Comparison of ENCODE assay signal across 8 mouse cellular contexts in the genomic region with DNA sequence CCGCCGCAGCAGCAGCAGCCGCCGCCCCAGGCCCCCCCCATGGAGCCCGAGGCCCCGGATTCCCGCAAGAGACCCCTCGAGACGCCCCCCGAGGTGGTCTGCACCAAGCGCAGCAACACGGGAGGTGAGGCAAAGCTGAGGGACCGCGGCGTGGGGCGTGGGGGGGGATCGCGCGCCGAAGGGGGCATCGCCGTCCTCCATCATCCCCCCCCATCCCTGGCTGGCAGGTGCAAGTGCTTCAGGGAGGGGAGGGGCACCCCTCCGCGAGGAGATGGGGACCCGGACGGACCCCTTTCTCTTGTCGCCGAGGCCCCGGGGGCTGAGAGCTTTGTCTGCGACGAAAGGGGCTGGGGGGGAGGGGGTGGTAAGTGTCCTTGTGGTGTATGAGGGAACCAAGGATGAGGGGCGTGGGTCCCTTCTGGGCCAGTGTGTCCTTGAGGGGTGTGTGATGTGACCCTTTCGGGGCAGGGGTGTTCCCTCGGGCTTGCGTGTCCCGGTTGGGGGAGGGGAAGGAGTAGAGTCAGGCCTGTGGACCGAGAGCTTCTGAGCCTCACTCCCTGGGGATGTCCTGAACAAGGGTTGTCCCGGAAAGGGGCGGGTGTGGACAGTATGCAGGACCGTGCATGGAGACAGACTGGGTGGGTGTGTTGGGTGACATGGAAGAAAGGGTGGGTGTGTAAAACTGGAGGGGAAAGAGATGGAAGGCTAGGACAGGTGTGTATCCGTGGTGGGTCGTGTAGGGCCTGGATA. TPM values are rescaled to one million over a fixed set of nuclear protein-coding genes. Genes with fewer than 3 reads are reported as not detected.
DNase-seq lines count a peak whose midpoint lies in the region; ATAC-seq lines count a peak whose summit lies in the region.

No protein-coding gene starts in this region.

- H3K4me3 ChIP-seq in forebrain, embryonic 13.5 days, result peak overlapping the region; percentile 95
- peak overlapping the region; percentile 95 for H3K4me3 ChIP-seq in hindbrain, embryonic 15.5 days
- H3K4me3 ChIP-seq in liver, embryonic 12.5 days, result peak overlapping the region; percentile 46
- H3K4me3 ChIP-seq in neural tube, embryonic 13.5 days, result peak overlapping the region; percentile 96

- no peaks in the 10 kb centered on the region for H3K9me3 ChIP-seq in forebrain, embryonic 13.5 days (replicated peaks)
- H3K9me3 ChIP-seq in hindbrain, embryonic 15.5 days, result no peaks in the 10 kb centered on the region
- no peaks in the 10 kb centered on the region for H3K9me3 ChIP-seq in liver, embryonic 12.5 days (replicated peaks)
- no peaks in the 10 kb centered on the region for H3K9me3 ChIP-seq in neural tube, embryonic 13.5 days

- H3K9ac ChIP-seq in forebrain, embryonic 13.5 days, result peak overlapping the region; percentile 99
- peak overlapping the region; percentile 100 for H3K9ac ChIP-seq in hindbrain, embryonic 15.5 days
- peak overlapping the region; percentile 55 for H3K9ac ChIP-seq in liver, embryonic 12.5 days
- peak overlapping the region; percentile 100 for H3K9ac ChIP-seq in neural tube, embryonic 13.5 days

- peak; percentile 56 for DNase-seq in cerebellum, adult 11 months
- peak; percentile 45 to 58 for DNase-seq in adrenal gland, postnatal 36 days
- no peak for DNase-seq in urinary bladder, adult 18-20 months (ENCODE audit: low spot score in 2 of 2)

- peaks cover 71% of the 10 kb centered on the region for H3K4me1 ChIP-seq in forebrain, embryonic 13.5 days
- H3K4me1 ChIP-seq in hindbrain, embryonic 15.5 days (replicated peaks), result peaks cover 73% of the 10 kb centered on the region
- peaks cover 12% of the 10 kb centered on the region for H3K4me1 ChIP-seq in liver, embryonic 12.5 days
- peaks cover 86% of the 10 kb centered on the region for H3K4me1 ChIP-seq in neural tube, embryonic 13.5 days (replicated peaks)

- no peaks in the 10 kb centered on the region for H3K27me3 ChIP-seq in forebrain, embryonic 13.5 days
- H3K27me3 ChIP-seq in hindbrain, embryonic 15.5 days, result no peaks in the 10 kb centered on the region
- H3K27me3 ChIP-seq in liver, embryonic 12.5 days (replicated peaks), result peaks cover 85% of the 10 kb centered on the region
- H3K27me3 ChIP-seq in neural tube, embryonic 13.5 days, result no peaks in the 10 kb centered on the region

- no peak for ATAC-seq in cerebellum, adult (ENCODE audit: insufficient number of reproducible peaks, low FRiP score, low TSS enrichment)
- peak; percentile 30 for ATAC-seq in forebrain, embryonic 13.5 days
- peak; percentile 29 for ATAC-seq in hindbrain, embryonic 15.5 days (ENCODE audit: low FRiP score, low read depth)
- ATAC-seq in liver, embryonic 12.5 days, result peak; percentile 24; the same call in 1 of the 2 replicates
- ATAC-seq in neural tube, embryonic 13.5 days (ENCODE audit: low read depth), result peak; percentile 32

- H3K4me2 ChIP-seq in forebrain, embryonic 13.5 days, result peak overlapping the region; percentile 92
- peak overlapping the region; percentile 74 for H3K4me2 ChIP-seq in hindbrain, embryonic 15.5 days
- peak overlapping the region; percentile 69 for H3K4me2 ChIP-seq in liver, embryonic 12.5 days
- peak overlapping the region; percentile 77 for H3K4me2 ChIP-seq in neural tube, embryonic 13.5 days

- H3K27ac ChIP-seq in forebrain, embryonic 13.5 days, result peak overlapping the region; percentile 94
- H3K27ac ChIP-seq in hindbrain, embryonic 15.5 days (replicated peaks), result peak overlapping the region; percentile 96
- no peak overlapping the region for H3K27ac ChIP-seq in liver, embryonic 12.5 days
- peak overlapping the region; percentile 96 for H3K27ac ChIP-seq in neural tube, embryonic 13.5 days (replicated peaks)

- 0% methylated on average over 33 of the region's 42 CpGs for WGBS in forebrain, embryonic 13.5 days
- 1% methylated on average over 37 of the region's 42 CpGs for WGBS in hindbrain, embryonic 15.5 days
- 7% methylated on average over 38 of the region's 42 CpGs for WGBS in liver, embryonic 12.5 days (ENCODE audit: insufficient replicate concordance)
- WGBS in neural tube, embryonic 13.5 days, result under 1% methylated on average over 35 of the region's 42 CpGs

- no peaks in the 10 kb centered on the region for H3K36me3 ChIP-seq in forebrain, embryonic 13.5 days (ENCODE audit: poor library complexity, severe bottlenecking)
- H3K36me3 ChIP-seq in hindbrain, embryonic 15.5 days, result no peaks in the 10 kb centered on the region
- no peaks in the 10 kb centered on the region for H3K36me3 ChIP-seq in liver, embryonic 12.5 days
- H3K36me3 ChIP-seq in neural tube, embryonic 13.5 days, result no peaks in the 10 kb centered on the region

RNA-seq across cellular contexts. Expression of a gene that starts 0.5 kb away (rescaled TPM):
- total RNA-seq in adrenal gland, postnatal 36 days (2021), result 1 to 10 TPM; 3.7 to 5.4 TPM
- polyA plus RNA-seq in forebrain, embryonic 13.5 days (2015; fragmentation: Nextera tagmentation; extraction: Ambion mirVana), result 12.3 and 13.7 TPM in 2 replicates
- 12.5 and 13.0 TPM in 2 replicates for polyA plus RNA-seq in hindbrain, embryonic 15.5 days (2015; fragmentation: Nextera tagmentation; extraction: Ambion mirVana)
- 0.13 and 0.16 TPM in 2 replicates for polyA plus RNA-seq in liver, embryonic 12.5 days (2016; fragmentation: Nextera tagmentation; extraction: Ambion mirVana)
- polyA plus RNA-seq in neural tube, embryonic 13.5 days (2015; fragmentation: Nextera tagmentation; extraction: Ambion mirVana), result 9.7 and 10.7 TPM in 2 replicates

RNA-seq across cellular contexts. Expression of a gene that starts 16.0 kb away (rescaled TPM):
- total RNA-seq in adrenal gland, postnatal 36 days (2021), result 10 to 100 TPM; 11.5 to 12.1 TPM
- 25.6 and 27.9 TPM in 2 replicates for polyA plus RNA-seq in forebrain, embryonic 13.5 days (2015; fragmentation: Nextera tagmentation; extraction: Ambion mirVana)
- polyA plus RNA-seq in hindbrain, embryonic 15.5 days (2015; fragmentation: Nextera tagmentation; extraction: Ambion mirVana), result 29.7 and 30.6 TPM in 2 replicates
- polyA plus RNA-seq in liver, embryonic 12.5 days (2016; fragmentation: Nextera tagmentation; extraction: Ambion mirVana), result 16.8 and 18.3 TPM in 2 replicates
- polyA plus RNA-seq in neural tube, embryonic 13.5 days (2015; fragmentation: Nextera tagmentation; extraction: Ambion mirVana), result 19.7 and 23.0 TPM in 2 replicates

RNA-seq across cellular contexts. Expression of a gene that starts 55.1 kb away (rescaled TPM):
- 1 to 10 TPM in 1 of 2 experiments, under 1 TPM in 1; 0.56 to 1.3 TPM for total RNA-seq in adrenal gland, postnatal 36 days (2021)
- 7.4 and 8.2 TPM in 2 replicates for polyA plus RNA-seq in forebrain, embryonic 13.5 days (2015; fragmentation: Nextera tagmentation; extraction: Ambion mirVana)
- polyA plus RNA-seq in hindbrain, embryonic 15.5 days (2015; fragmentation: Nextera tagmentation; extraction: Ambion mirVana), result 22.9 and 25.9 TPM in 2 replicates
- polyA plus RNA-seq in liver, embryonic 12.5 days (2016; fragmentation: Nextera tagmentation; extraction: Ambion mirVana), result 8.9 and 10.0 TPM in 2 replicates
- polyA plus RNA-seq in neural tube, embryonic 13.5 days (2015; fragmentation: Nextera tagmentation; extraction: Ambion mirVana), result 12.6 and 12.8 TPM in 2 replicates

Comparison
In these comparisons a context has a peak if more than half of its experiments do, and no peak if none do; other contexts are left out.
1. DNase-seq: peak in cerebellum, adult 11 months (single experiment) and adrenal gland, postnatal 36 days (2 of 2); none in urinary bladder, adult 18-20 months (0 of 2).
2. H3K4me3 ChIP-seq: peak in every context shown above with its lines; median percentile 96 in neural tube, embryonic 13.5 days; 95 in forebrain, embryonic 13.5 days; 95 in hindbrain, embryonic 15.5 days; 46 in liver, embryonic 12.5 days.
3. Peak in every context shown above with its lines, with median percentiles within 50 percentile points of each other: H3K4me2 ChIP-seq and H3K9ac ChIP-seq.